Mouse (Mus musculus): ENCODE data around the gene Cox6b2. TPM values are rescaled to one million over a fixed set of nuclear protein-coding genes. Genes with fewer than 3 reads are reported as not detected.
"Not testable (repeated sequence)": the region's sequence is repeated elsewhere in the genome, so short reads cannot be mapped to it uniquely, and the experiment has no call there.

The Cox6b2 gene
- 1 to 10 TPM; 4.7 to 8.6 TPM for total RNA-seq (2021)
- long read RNA-seq, experiment 1, partial matches to known transcripts, result 0 of 2 reads
- long read RNA-seq, experiment 1, other reads (novel, unspliced or antisense), result 0 of 2 reads
- long read RNA-seq, experiment 2, partial matches to known transcripts, result 0 of 2 reads
- long read RNA-seq, experiment 2, other reads (novel, unspliced or antisense), result 0 of 2 reads

GRCm38 (mm10) chr7:4752821-4753570 lies at the start of gene Cox6b2:
Gene Cox6b2 (minus strand): TSS chr7:4753094.
- peak; percentile 54 to 74 for DNase-seq (ENCODE audit: low spot score in 2 of 2)

GRCm38 (mm10) chr7:4802247-4802646 lies 49.4 kb upstream of the Cox6b2 start:
- no peak for DNase-seq (ENCODE audit: low spot score in 2 of 2)

- peak in 1 of 2 experiments; percentile 58 for DNase-seq (ENCODE audit: low spot score in 2 of 2)
These were observed 43.0 kb upstream of the Cox6b2 start for GRCm38 (mm10) chr7:4795767-4796433.

GRCm38 (mm10) chr7:4794631-4795168 lies 41.8 kb upstream of the Cox6b2 start:
- DNase-seq (ENCODE audit: low spot score in 2 of 2), result no peak

GRCm38 (mm10) chr7:4793674-4794073 lies 40.8 kb upstream of the Cox6b2 start:
- DNase-seq (ENCODE audit: low spot score in 2 of 2), result no peak

GRCm38 (mm10) chr7:4793248-4793647 lies 40.4 kb upstream of the Cox6b2 start:
- DNase-seq (ENCODE audit: low spot score in 2 of 2), result not testable (repeated sequence)

GRCm38 (mm10) chr7:4792278-4793212 lies 39.7 kb upstream of the Cox6b2 start, which contains the start of gene Rpl28:
Gene Rpl28 (plus strand): TSS chr7:4792874.
- peak; percentile 93 to 97 for DNase-seq (ENCODE audit: low spot score in 2 of 2)

GRCm38 (mm10) chr7:4789436-4789935 lies 36.6 kb upstream of the Cox6b2 start, which contains the start of gene Tmem238:
Gene Tmem238 (minus strand): TSS chr7:4789656.
- DNase-seq (ENCODE audit: low spot score in 2 of 2), result no peak

- peak; percentile 39 to 54 for DNase-seq (ENCODE audit: low spot score in 2 of 2)
These were observed 35.9 kb upstream of the Cox6b2 start for GRCm38 (mm10) chr7:4788499-4789435.

GRCm38 (mm10) chr7:4783667-4784268 lies 30.9 kb upstream of the Cox6b2 start:
- no peak for DNase-seq (ENCODE audit: low spot score in 2 of 2)

GRCm38 (mm10) chr7:4782759-4783158 lies 29.9 kb upstream of the Cox6b2 start, which contains the start of the genes Il11 and Tmem190:
Gene Il11 (minus strand): TSS chr7:4782859.
Gene Tmem190 (plus strand): TSS chr7:4782937.
- no peak for DNase-seq (ENCODE audit: low spot score in 2 of 2)

GRCm38 (mm10) chr7:4782130-4782529 lies 29.2 kb upstream of the Cox6b2 start:
- DNase-seq (ENCODE audit: low spot score in 2 of 2), result no peak

GRCm38 (mm10) chr7:4779921-4780320 lies 27.0 kb upstream of the Cox6b2 start:
- no peak for DNase-seq (ENCODE audit: low spot score in 2 of 2)

- no peak for DNase-seq (ENCODE audit: low spot score in 2 of 2)
These were observed 25.1 kb upstream of the Cox6b2 start for GRCm38 (mm10) chr7:4777851-4778637.

GRCm38 (mm10) chr7:4776861-4777830 lies 24.3 kb upstream of the Cox6b2 start:
- no peak for DNase-seq (ENCODE audit: low spot score in 2 of 2)

GRCm38 (mm10) chr7:4776131-4776530 lies 23.2 kb upstream of the Cox6b2 start:
- DNase-seq (ENCODE audit: low spot score in 2 of 2), result no peak

GRCm38 (mm10) chr7:4771202-4771601 lies 18.3 kb upstream of the Cox6b2 start, which contains the start of gene Fam71e2:
Gene Fam71e2 (minus strand): TSS chr7:4771302.
- DNase-seq (ENCODE audit: low spot score in 2 of 2), result no peak
